Mouse (Mus musculus) retina, embryonic 14.5 days (tissue): ENCODE results near the gene Dpysl5.

Experiments
- DNase-seq: peaks from one replicate; pipeline ENCODE4 v3.0.0-alpha.2; 2015; ENCODE audit warnings: low spot score

Dpysl5 gene

GRCm38 (mm10) chr5:30824124-30824988, 113.0 kb downstream of the Dpysl5 start:
- DNase-seq: peak; percentile 32

- DNase-seq: peak; percentile 32
Observed at GRCm38 (mm10) chr5:30825166-30825565, 113.8 kb downstream of the Dpysl5 start.

GRCm38 (mm10) chr5:30825821-30826220, 114.5 kb downstream of the Dpysl5 start:
- no peak for DNase-seq

- DNase-seq: no peak
Observed at GRCm38 (mm10) chr5:30833416-30833815, 122.1 kb downstream of the Dpysl5 start.

GRCm38 (mm10) chr5:30839731-30840130, 128.4 kb downstream of the Dpysl5 start:
- DNase-seq: no peak

- DNase-seq: no peak
Observed at GRCm38 (mm10) chr5:30841896-30842295, 130.5 kb downstream of the Dpysl5 start.
